Mouse (Mus musculus): Measurements from ENCODE around the gene Ppp1r15a. TPM values are rescaled to one million over a fixed set of nuclear protein-coding genes. Genes with fewer than 3 reads are reported as not detected.

Gene Ppp1r15a
- 356 and 801 TPM in 2 replicates for polyA plus RNA-seq (2011; ENCODE audit: insufficient read depth, insufficient read length, low replicate concordance, missing spikeins)

DNA sequence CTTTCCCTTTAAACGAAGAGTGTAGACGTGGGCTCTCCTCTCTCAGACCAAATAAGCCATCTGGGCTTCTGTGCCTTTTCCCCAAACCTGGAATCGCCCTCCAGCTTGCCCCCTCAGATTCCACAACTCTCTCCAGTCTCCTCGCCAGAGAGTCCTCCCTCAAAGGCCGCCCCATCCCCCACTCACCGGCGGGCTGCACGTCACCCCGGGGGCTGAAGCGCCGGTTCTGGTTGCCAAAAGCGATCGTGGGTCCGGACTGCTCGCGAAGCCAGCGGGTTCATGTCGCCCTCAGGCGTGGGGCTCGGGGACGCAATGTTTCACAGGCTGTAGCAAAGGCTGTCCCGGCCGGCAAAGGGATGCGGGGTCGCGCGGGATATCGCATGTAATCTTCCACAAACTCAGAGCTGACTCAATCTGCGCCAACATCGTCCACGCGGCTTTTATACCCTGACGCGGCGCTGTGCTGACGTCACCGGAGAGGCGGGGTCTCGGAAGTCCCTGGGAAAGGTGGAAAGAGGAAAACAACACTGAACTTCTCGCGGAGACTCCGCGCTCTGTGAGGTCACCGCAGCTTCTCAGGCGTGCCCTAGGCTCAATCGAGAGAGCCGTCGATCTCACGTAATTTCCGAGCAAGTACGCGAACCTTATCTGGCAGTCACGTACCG, at the start of gene Ppp1r15a, which contains the start of gene Plekha4:
TSS of gene Ppp1r15a (minus strand) at position 460 of the 665 bp plus-strand sequence.
TSS of gene Plekha4 (plus strand) at position 522 of the 665 bp plus-strand sequence.
- under 1% methylated on average over 54 of the region's 54 CpGs for WGBS

DNA sequence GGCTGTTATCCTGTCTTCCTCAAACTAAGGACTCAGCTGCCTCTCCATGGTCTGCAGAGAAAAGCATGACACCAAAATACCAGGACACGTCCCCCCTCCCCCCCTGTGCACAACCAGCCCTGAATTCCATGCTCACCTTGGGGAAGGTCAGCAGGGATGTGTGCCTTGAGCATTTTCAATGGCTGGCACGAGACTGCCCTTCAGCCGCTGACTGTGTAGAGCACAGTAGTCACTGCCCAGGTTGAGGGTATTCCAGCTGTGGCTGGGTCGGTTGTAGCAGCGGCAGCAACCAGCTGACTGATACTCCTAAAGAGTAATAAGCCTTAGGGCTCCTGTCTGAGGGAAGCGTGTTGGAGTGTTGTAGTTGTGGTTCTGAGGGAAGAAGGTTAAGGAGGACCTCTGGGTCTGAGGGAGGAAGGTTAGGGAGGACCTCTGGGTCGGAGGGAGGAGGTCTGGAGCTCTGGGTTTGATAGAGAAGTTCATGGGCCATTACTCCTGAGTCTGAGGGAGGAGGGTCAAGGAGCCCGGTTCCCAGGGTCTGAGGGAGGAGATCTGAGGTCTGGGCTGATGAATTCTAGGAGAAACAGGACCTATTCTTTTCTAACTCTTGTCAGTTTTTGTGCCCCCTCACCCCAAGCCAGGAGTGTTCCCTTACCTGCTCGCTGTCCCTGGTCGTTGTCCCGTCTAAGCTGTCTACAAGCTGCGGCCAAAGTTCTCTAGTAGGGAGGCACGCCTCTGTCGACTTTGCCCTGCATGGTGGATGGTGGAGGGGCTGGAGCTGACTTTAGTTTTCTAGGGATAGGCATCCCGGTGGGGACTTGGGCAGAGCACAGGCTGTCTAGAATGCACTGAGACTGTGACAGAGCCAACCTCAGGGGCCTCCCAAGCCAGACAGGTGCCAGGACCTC, 48.7 kb upstream of the Ppp1r15a start:
- H3K27ac ChIP-seq (ENCODE audit: control insufficient read depth, insufficient read depth, low read depth, low read length, poor library complexity), result no peak overlapping the region
- peaks cover 4% of the 10 kb centered on the region; the same call in 1 of the 2 replicates for H3K4me1 ChIP-seq (ENCODE audit: control insufficient read depth, insufficient read depth, low read length)
- TF ChIP-seq POLR2A (IDR thresholded peaks at IDR 0.05; ENCODE audit: borderline replicate concordance, control insufficient read depth, low read depth, low read length), result no peak
- no peak for TF ChIP-seq CTCF (IDR thresholded peaks at IDR 0.05; ENCODE audit: control insufficient read depth, insufficient read depth, low read length)
- H3K4me3 ChIP-seq (replicated peaks; ENCODE audit: control insufficient read depth, low read depth, low read length), result no peak overlapping the region
- 87% methylated on average over 15 of the region's 15 CpGs for WGBS

More for the DNA sequence above, at the start of gene Ppp1r15a, which contains the start of gene Plekha4:
- Histone ChIP-seq H3K4me1 (ENCODE audit: control insufficient read depth, insufficient read depth, low read length) (peaks cover 1% of the 10 kb centered on the region), H3K27ac (ENCODE audit: control insufficient read depth, insufficient read depth, low read depth, low read length, poor library complexity) (peak within 1 kb of the TSS; percentile 98), H3K4me3 (replicated peaks; ENCODE audit: control insufficient read depth, low read depth, low read length) (peak within 1 kb of the TSS; percentile 92)
- TF ChIP-seq POLR2A (IDR thresholded peaks at IDR 0.05; ENCODE audit: borderline replicate concordance, control insufficient read depth, low read depth, low read length) (no peak; the same call in 1 of the 2 replicates), CTCF (IDR thresholded peaks at IDR 0.05; ENCODE audit: control insufficient read depth, insufficient read depth, low read length) (no peak)

DNA sequence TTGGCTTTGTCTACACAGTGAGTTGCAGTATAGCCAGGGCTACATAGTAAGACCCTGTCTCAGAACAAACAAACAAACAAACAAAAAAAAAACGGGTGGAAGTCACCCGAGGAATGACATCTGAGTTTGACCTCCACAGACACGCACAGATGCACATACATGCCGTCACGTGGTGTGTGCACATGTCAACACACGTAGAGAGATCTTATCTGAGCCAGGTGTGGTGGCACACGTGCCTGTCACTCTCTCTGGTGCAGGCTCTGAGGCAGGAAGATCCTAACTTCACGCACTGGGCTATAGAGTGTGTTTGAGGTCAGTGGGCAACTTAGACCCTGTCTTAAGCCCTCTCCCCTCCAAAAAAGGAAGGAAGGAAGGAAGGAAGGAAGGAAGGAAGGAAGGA, 47.9 kb upstream of the Ppp1r15a start:
- WGBS, result 75% methylated on average over 8 of the region's 8 CpGs
- TF ChIP-seq CTCF (IDR thresholded peaks at IDR 0.05; ENCODE audit: control insufficient read depth, insufficient read depth, low read length), result no peak
- TF ChIP-seq POLR2A (IDR thresholded peaks at IDR 0.05; ENCODE audit: borderline replicate concordance, control insufficient read depth, low read depth, low read length), result no peak
- Histone ChIP-seq H3K4me1 (ENCODE audit: control insufficient read depth, insufficient read depth, low read length) (peaks cover 5% of the 10 kb centered on the region; the same call in 1 of the 2 replicates), H3K27ac (ENCODE audit: control insufficient read depth, insufficient read depth, low read depth, low read length, poor library complexity) (no peak overlapping the region), H3K4me3 (replicated peaks; ENCODE audit: control insufficient read depth, low read depth, low read length) (no peak overlapping the region)

DNA sequence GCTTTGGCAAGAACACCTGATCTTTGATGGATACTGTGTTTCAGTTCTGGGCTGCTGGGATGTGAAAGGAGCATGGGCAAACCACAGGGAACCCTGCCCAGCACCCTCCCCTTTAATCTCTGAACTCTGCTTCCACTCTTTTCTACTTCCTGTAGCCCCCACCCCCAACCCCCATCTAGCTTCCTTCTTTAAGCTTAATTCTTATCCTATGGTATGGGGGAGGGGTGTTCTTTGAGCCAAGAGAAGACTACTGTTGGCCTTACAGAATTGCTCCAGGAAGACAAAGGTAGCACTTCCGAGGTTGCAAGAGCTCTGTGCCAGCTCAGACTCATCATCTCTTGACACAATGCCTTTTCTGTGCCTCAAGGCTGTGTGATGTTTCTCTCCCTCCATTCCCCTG, 45.9 kb upstream of the Ppp1r15a start:
- H3K27ac ChIP-seq (ENCODE audit: control insufficient read depth, insufficient read depth, low read depth, low read length, poor library complexity), result no peak overlapping the region
- WGBS, result 7% methylated on average over 1 of the region's 1 CpGs
- no peak for TF ChIP-seq POLR2A (IDR thresholded peaks at IDR 0.05; ENCODE audit: borderline replicate concordance, control insufficient read depth, low read depth, low read length)
- TF ChIP-seq CTCF (IDR thresholded peaks at IDR 0.05; ENCODE audit: control insufficient read depth, insufficient read depth, low read length), result no peak
- no peak overlapping the region for H3K4me3 ChIP-seq (replicated peaks; ENCODE audit: control insufficient read depth, low read depth, low read length)
- peaks cover 5% of the 10 kb centered on the region; the same call in 1 of the 2 replicates for H3K4me1 ChIP-seq (ENCODE audit: control insufficient read depth, insufficient read depth, low read length)

DNA sequence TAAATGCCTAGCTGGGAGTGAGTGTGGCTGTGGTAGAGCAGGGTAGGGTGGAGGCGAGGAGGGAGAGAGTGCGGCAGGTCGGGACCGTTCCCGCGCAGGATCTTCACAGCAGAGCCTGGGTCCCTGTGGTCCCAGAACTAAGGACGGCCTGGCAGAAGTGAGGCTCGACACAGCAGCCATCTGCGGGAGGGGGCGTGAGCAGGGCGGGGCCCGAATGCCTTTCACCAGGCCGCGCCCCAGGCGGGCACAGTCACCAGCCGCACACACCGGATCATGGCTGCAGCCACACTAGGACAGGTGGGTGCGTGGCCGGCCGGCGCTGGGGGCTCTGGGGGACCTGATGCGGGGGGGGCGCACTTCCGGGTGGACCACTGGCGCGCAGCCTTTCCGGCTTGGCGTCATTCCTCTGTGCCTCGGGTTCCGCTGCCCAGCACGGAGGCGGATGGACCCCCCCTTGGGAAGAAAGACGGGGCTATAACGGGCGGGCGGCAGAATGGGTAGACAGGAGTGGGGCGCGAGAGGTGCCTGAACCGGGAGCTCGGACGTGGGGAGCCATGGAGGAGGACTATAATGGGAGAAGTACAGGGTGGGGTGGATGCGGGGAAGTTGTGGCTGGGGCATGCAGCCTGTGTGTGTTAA, 44.2 kb upstream of the Ppp1r15a start, which contains the start of gene Bcat2:
TSS of gene Bcat2 (plus strand) at position 51 of the 639 bp plus-strand sequence.
- Histone ChIP-seq H3K4me1 (ENCODE audit: control insufficient read depth, insufficient read depth, low read length) (peaks cover 5% of the 10 kb centered on the region; the same call in 1 of the 2 replicates), H3K4me3 (replicated peaks; ENCODE audit: control insufficient read depth, low read depth, low read length) (peak within 1 kb of the TSS; percentile 70), H3K27ac (ENCODE audit: control insufficient read depth, insufficient read depth, low read depth, low read length, poor library complexity) (peak within 1 kb of the TSS; percentile 58)
- TF ChIP-seq POLR2A (IDR thresholded peaks at IDR 0.05; ENCODE audit: borderline replicate concordance, control insufficient read depth, low read depth, low read length) (peak; percentile 75), CTCF (IDR thresholded peaks at IDR 0.05; ENCODE audit: control insufficient read depth, insufficient read depth, low read length) (no peak)
- WGBS, result 1% methylated on average over 42 of the region's 42 CpGs

DNA sequence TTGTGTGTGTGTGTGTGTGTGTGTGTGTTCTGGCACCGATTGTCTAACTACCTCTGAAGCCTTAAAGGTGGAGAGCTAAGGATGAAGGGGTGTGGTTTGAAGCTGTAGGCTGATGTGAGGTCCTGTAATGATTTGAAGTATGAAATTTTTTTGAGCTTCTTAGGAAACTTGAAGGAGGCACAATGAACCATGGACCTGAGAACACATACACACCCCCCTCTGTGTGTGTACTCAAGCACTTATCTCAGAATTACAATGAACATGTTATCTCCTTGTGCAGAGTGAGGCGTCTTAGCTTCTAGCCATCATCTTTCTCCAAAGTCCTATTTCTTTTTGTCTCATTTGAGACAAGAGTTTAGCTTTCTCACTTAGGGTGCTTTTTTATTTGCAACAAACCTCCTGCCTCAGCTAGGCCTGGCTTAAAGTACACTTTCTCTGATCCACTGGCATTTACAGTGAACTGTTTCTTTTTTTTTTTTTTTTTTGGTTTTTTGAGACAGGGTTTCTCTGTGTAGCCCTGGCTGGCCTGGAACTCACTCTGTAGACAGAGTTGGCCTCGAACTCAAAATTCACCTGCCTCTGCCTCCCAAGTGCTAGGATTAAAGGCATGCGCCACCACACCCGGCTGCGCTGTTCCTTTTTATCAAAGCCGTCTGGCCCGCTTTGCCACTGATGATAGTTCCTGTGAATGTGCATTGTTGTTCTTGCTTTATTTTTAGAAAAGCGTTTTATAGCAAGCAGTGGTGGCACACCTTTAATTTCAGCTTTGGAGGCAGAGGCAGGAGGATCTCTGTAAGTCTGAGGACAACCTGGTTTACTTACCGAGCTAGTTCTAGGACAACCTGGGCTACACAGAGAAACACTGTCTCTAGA, 42.8 kb upstream of the Ppp1r15a start:
- no peak overlapping the region for H3K4me3 ChIP-seq (replicated peaks; ENCODE audit: control insufficient read depth, low read depth, low read length)
- H3K4me1 ChIP-seq (ENCODE audit: control insufficient read depth, insufficient read depth, low read length), result peaks cover 5% of the 10 kb centered on the region; the same call in 1 of the 2 replicates
- peak overlapping the region; percentile 73; the same call in 1 of the 2 replicates for H3K27ac ChIP-seq (ENCODE audit: control insufficient read depth, insufficient read depth, low read depth, low read length, poor library complexity)
- WGBS, result 51% methylated on average over 10 of the region's 10 CpGs
- TF ChIP-seq POLR2A (IDR thresholded peaks at IDR 0.05; ENCODE audit: borderline replicate concordance, control insufficient read depth, low read depth, low read length) (no peak), CTCF (IDR thresholded peaks at IDR 0.05; ENCODE audit: control insufficient read depth, insufficient read depth, low read length) (no peak)
